Mouse (Mus musculus) liver, embryonic 16.5 days (tissue): ENCODE data around the gene Bace2. TPM values are rescaled to one million over a fixed set of nuclear protein-coding genes. Genes with fewer than 3 reads are reported as not detected.
A peak's percentile ranks its signal among the peaks of the same experiment; 100 is the strongest.

Experiments
- ATAC-seq: fragments of 200-750 bp; cut with Nextera tagmentation; 2 replicates; pipeline ENCODE4 v1.8.0; 2017; ENCODE audit warnings: low read depth, mild to moderate bottlenecking, moderate number of reproducible peaks, moderate library complexity
- H3K27ac ChIP-seq: fragments of 300-500 bp; sonication (generic); 2 replicates; pipeline ENCODE4 v1.5.1; 2014; ENCODE audit warnings: mild to moderate bottlenecking, low read length
- H3K27me3 ChIP-seq: fragments of 300-500 bp; sonication (generic); 2 replicates; pipeline ENCODE4 v1.6.1; 2014; ENCODE audit warnings: low read depth, low read length, mixed read lengths; ENCODE audit not compliant: control insufficient read depth, insufficient read depth
- H3K36me3 ChIP-seq: fragments of 300-500 bp; sonication (generic); 2 replicates; pipeline ENCODE4 v1.6.1; 2014; ENCODE audit warnings: mild to moderate bottlenecking; ENCODE audit not compliant: control insufficient read depth, insufficient read depth
- H3K4me1 ChIP-seq: fragments of 300-500 bp; sonication (generic); 2 replicates; pipeline ENCODE4 v1.6.1; 2014; ENCODE audit warnings: low read depth, low read length, mixed read lengths; ENCODE audit not compliant: control insufficient read depth
- H3K4me2 ChIP-seq: fragments of 300-500 bp; sonication (generic); 2 replicates; pipeline ENCODE4 v1.6.1; 2014; ENCODE audit warnings: low read depth, low read length, mixed read lengths
- H3K4me3 ChIP-seq: fragments of 300-500 bp; sonication (generic); 2 replicates; pipeline ENCODE4 v1.5.1; 2014; ENCODE audit warnings: low read depth, mild to moderate bottlenecking, low read length
- H3K9ac ChIP-seq: fragments of 300-500 bp; sonication (generic); 2 replicates; pipeline ENCODE4 v1.6.1; 2014; ENCODE audit warnings: low read depth, low read length
- H3K9me3 ChIP-seq: fragments of 300-500 bp; sonication (generic); replicated peaks from 2 replicates; pipeline ENCODE4 v1.6.1; 2016; ENCODE audit warnings: low read length; ENCODE audit not compliant: control insufficient read depth
- WGBS: fragments of 180-500 bp; shearing (Covaris S2); extraction: QIAGEN DNeasy Blood & Tissue Kit; methylation state at CpG from one replicate; pipeline ENCODE4 v1.1.7; 2014; ENCODE audit not compliant: insufficient replicate concordance; 5-methylcytosine and 5-hydroxymethylcytosine counted together
- polyA plus RNA-seq: library from polyadenylated mRNA; unstranded; fragments of >200 nt; fragmentation: Nextera tagmentation; extraction: Ambion mirVana; gene quantifications from 2 replicates; pipeline ENCODE4 v1.2.1, GENCODE M21; 2015

The Bace2 gene
- polyA plus RNA-seq, 1 experiment from 2014 or later: 6.7 TPM

GRCm38 (mm10) chr16:97396436-97396835 lies 39.9 kb downstream of the Bace2 start:
- Histone ChIP-seq H3K27ac (no peak overlapping the region), H3K4me1 (no peaks in the 10 kb centered on the region; the same call in 1 of the 2 replicates), H3K27me3 (no peaks in the 10 kb centered on the region), H3K4me3 (no peak overlapping the region), H3K36me3 (no peaks in the 10 kb centered on the region), H3K9ac (no peak overlapping the region), H3K4me2 (no peak overlapping the region), H3K9me3 (no peaks in the 10 kb centered on the region)
- 63% methylated on average over 4 of the region's 4 CpGs for WGBS
- ATAC-seq: no peak

DNA sequence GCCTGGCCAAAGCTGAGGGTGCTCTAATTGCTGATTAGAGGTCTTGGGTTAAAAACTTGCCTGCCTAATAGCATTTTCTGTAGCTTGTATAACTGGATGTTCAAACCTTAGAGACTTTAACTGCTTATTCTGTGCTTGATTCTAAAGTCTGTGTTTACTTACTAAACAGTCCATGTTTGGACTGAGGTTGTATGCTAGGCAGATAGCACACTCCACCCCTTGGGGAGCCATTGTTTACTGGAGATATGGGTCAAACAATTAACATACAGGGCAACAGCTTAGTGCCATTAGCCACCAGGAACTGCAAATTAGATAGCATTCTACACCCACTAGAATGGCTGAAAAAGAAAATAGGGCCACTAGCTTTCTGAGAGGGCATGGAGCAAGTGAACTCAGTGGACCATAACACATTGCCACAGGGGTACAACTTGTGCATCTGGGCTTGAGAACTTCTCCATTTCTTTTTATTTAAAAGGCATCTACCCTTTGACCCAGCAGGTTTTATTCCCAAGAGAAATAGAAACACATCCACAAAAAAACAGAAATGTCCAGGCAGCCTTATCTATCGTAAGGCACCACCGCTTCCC lies 41.5 kb downstream of the Bace2 start:
- Histone ChIP-seq H3K9me3 (no peaks in the 10 kb centered on the region), H3K27ac (peak overlapping the region; percentile 46; the same call in 1 of the 2 replicates), H3K9ac (no peak overlapping the region), H3K4me3 (no peak overlapping the region), H3K4me2 (no peak overlapping the region), H3K36me3 (no peaks in the 10 kb centered on the region), H3K27me3 (no peaks in the 10 kb centered on the region), H3K4me1 (no peaks in the 10 kb centered on the region; the same call in 1 of the 2 replicates)
- 57% methylated on average over 2 of the region's 2 CpGs for WGBS
- peak; percentile 73 for ATAC-seq

DNA sequence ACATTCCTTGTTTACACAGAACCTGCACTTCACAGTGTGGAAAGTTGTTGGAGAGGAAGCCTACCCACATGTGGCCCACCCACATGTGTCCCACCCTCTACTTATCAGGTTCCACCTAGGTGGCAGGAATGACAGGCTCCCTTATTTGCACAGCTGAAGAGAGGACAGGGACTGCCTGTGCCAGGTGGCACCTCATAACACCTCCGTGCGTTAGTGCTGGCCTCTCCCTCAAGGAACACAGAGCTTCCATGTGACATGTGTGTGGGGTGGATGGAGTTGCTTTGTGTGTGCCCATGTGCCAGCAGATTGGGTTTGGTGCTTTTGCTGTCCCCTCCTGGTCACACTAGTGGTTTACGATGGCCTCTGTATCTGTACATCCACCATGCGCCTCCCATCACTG lies 43.4 kb downstream of the Bace2 start:
- Histone ChIP-seq H3K4me3 (no peak overlapping the region), H3K36me3 (no peaks in the 10 kb centered on the region), H3K27me3 (no peaks in the 10 kb centered on the region), H3K9ac (no peak overlapping the region), H3K27ac (no peak overlapping the region), H3K9me3 (no peaks in the 10 kb centered on the region), H3K4me1 (no peaks in the 10 kb centered on the region; the same call in 1 of the 2 replicates), H3K4me2 (no peak overlapping the region)
- ATAC-seq: no peak
- WGBS: 78% methylated on average over 4 of the region's 4 CpGs

- no peak for ATAC-seq
- no peak overlapping the region for H3K4me2 ChIP-seq
- no peaks in the 10 kb centered on the region; the same call in 1 of the 2 replicates for H3K4me1 ChIP-seq
- H3K9ac ChIP-seq: no peak overlapping the region
- no peak overlapping the region for H3K27ac ChIP-seq
- H3K27me3 ChIP-seq: no peaks in the 10 kb centered on the region
- no peak overlapping the region for H3K4me3 ChIP-seq
- H3K9me3 ChIP-seq: no peaks in the 10 kb centered on the region
- no peaks in the 10 kb centered on the region for H3K36me3 ChIP-seq
These were observed 45.2 kb downstream of the Bace2 start for GRCm38 (mm10) chr16:97401741-97402140.

GRCm38 (mm10) chr16:97402213-97402785 lies 45.8 kb downstream of the Bace2 start:
- Histone ChIP-seq H3K4me1 (no peaks in the 10 kb centered on the region; the same call in 1 of the 2 replicates), H3K36me3 (no peaks in the 10 kb centered on the region), H3K9ac (no peak overlapping the region), H3K4me2 (no peak overlapping the region), H3K27me3 (no peaks in the 10 kb centered on the region), H3K4me3 (no peak overlapping the region), H3K9me3 (no peaks in the 10 kb centered on the region), H3K27ac (no peak overlapping the region)
- no peak for ATAC-seq
- WGBS: 48% methylated on average over 4 of the region's 4 CpGs

DNA sequence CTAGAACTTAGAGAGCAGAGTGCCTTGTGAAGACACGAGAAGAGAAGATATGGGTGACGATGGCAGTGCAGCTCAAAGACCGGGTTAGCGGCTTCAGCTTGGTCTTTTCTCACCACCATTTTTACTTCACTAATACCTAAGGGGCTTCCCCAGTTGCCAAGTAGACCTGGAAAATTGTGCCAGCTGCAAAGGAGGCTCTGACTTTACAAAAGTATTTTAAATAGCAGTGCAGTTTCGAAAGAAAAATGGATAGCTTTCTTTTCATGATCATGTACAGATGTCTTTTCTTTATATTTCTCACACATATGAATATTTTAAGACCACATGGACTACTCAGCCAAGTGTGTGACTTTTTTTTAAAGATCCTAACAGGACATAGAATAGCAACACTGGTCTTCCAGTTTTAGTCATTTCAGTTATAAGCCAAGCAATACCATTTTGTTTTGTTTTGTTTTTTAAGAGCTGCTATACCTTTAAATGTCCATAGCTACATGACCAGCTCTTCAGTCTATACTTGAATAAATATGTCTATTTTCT lies 49.0 kb downstream of the Bace2 start:
- ATAC-seq: no peak
- Histone ChIP-seq H3K9ac (no peak overlapping the region), H3K4me1 (no peaks in the 10 kb centered on the region; the same call in 1 of the 2 replicates), H3K27me3 (no peaks in the 10 kb centered on the region), H3K36me3 (no peaks in the 10 kb centered on the region), H3K27ac (no peak overlapping the region), H3K4me3 (no peak overlapping the region), H3K9me3 (no peaks in the 10 kb centered on the region), H3K4me2 (no peak overlapping the region)
- WGBS: 69% methylated on average over 5 of the region's 5 CpGs

DNA sequence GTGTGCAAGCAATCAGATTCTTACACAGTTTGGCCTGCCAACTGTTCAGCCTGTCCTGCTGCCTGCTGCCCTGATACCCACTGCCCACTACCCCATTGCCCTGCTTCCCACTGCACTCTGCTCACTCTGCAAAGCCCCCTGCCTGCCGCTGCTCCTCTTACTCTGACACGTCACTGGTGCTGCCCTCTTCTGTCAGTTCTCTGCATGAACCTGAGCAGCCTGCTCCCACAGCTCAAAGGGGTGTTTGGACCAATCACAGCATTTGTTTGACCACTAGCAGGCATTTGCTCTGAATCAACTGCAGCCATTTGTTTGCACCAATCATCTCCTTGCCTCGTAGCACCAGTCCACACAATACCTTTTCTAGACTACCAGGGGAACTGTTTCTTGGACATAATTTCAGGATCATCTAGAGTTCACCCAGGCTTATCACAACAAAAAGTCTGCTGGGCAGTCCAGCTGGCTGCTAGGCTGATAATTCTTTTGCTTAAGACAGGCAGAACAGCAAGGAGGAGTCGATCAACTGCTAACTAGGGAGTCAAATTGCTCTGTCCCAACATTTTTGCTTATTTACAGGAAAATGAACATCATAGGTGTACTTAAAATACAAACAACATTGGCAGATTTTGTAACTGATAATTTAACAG lies 61.5 kb downstream of the Bace2 start:
- H3K4me2 ChIP-seq: no peak overlapping the region
- ATAC-seq: peak; percentile 58
- H3K4me1 ChIP-seq: no peaks in the 10 kb centered on the region
- H3K27me3 ChIP-seq: no peaks in the 10 kb centered on the region
- 9% methylated on average over 4 of the region's 4 CpGs for WGBS
- no peaks in the 10 kb centered on the region for H3K9me3 ChIP-seq
- no peak overlapping the region for H3K27ac ChIP-seq
- H3K9ac ChIP-seq: no peak overlapping the region
- no peak overlapping the region for H3K4me3 ChIP-seq
- H3K36me3 ChIP-seq: no peaks in the 10 kb centered on the region

DNA sequence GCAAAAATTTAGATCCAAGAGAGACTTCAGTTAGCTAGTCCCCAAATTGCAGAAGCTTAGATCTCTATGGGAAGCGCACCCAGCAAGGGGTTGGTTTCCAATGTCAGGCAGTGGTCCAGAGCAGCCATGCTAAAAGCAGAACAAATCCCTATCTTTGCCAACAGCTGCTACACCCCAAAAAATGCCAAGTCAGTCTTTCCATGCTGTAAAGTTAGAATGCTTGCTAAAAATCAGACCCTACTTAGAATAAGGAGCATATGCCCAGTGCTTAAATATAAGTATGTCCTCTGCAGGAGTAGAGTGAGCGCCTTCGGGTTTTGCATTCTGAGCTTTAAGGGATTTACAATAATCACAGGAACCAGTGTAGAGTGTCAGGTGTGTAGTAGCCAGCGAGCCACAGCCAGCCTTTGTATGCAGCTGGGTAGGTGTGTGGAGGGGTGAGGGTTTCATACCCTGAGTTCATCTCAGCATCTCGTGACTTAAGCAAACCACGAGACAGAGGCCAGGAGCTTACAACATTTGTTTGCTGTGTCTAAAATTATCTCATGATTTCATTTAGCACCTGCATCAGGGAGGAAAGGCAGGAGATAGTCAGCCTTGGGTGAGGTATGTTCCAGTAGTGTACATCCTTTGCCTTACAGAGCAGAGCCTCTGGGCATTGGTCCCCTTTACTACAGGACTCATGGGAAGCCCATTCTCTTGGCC lies 62.4 kb downstream of the Bace2 start:
- Histone ChIP-seq H3K4me2 (no peak overlapping the region), H3K4me1 (no peaks in the 10 kb centered on the region), H3K9me3 (no peaks in the 10 kb centered on the region), H3K36me3 (no peaks in the 10 kb centered on the region), H3K27ac (no peak overlapping the region), H3K9ac (no peak overlapping the region), H3K27me3 (no peaks in the 10 kb centered on the region), H3K4me3 (no peak overlapping the region)
- ATAC-seq: no peak
- WGBS: 57% methylated on average over 6 of the region's 6 CpGs
